Mouse (Mus musculus) intestine, embryonic 15.5 days (tissue): ENCODE measurements around the gene Fcgrt. TPM values are rescaled to one million over a fixed set of nuclear protein-coding genes. Genes with fewer than 3 reads are reported as not detected.
"Not testable (repeated sequence)": the region's sequence is repeated elsewhere in the genome, so short reads cannot be mapped to it uniquely, and the experiment has no call there.

Source experiments
- ATAC-seq: fragments of 200-750 bp; cut with Nextera tagmentation; 2 replicates; pipeline ENCODE4 v1.8.0; 2017; ENCODE audit warnings: moderate TSS enrichment, moderate library complexity
- H3K27ac ChIP-seq: fragments of 300-500 bp; sonication (generic); 2 replicates; pipeline ENCODE4 v1.5.1; 2015; ENCODE audit warnings: mild to moderate bottlenecking, inconsistent platforms
- H3K27me3 ChIP-seq: fragments of 300-500 bp; sonication (generic); replicated peaks from 2 replicates; pipeline ENCODE4 v1.6.1; 2015; ENCODE audit warnings: inconsistent platforms
- H3K36me3 ChIP-seq: fragments of 300-500 bp; sonication (generic); 2 replicates; pipeline ENCODE4 v1.6.1; 2015; ENCODE audit warnings: inconsistent platforms
- H3K4me1 ChIP-seq: fragments of 300-500 bp; sonication (generic); replicated peaks from 2 replicates; pipeline ENCODE4 v1.6.1; 2015; ENCODE audit warnings: inconsistent platforms
- H3K4me2 ChIP-seq: fragments of 300-500 bp; sonication (generic); replicated peaks from 2 replicates; pipeline ENCODE4 v1.6.1; 2015; ENCODE audit warnings: mild to moderate bottlenecking, inconsistent platforms
- H3K4me3 ChIP-seq: fragments of 300-500 bp; sonication (generic); replicated peaks from 2 replicates; pipeline ENCODE4 v1.5.1; 2015; ENCODE audit warnings: inconsistent platforms
- H3K9ac ChIP-seq: fragments of 300-500 bp; sonication (generic); 2 replicates; pipeline ENCODE4 v1.6.1; 2015; ENCODE audit warnings: inconsistent platforms
- H3K9me3 ChIP-seq: fragments of 300-500 bp; sonication (generic); 2 replicates; pipeline ENCODE4 v1.6.1; 2016; ENCODE audit warnings: inconsistent platforms
- WGBS: fragments of 180-500 bp; shearing (Covaris S2); methylation state at CpG from one replicate; pipeline ENCODE4 v1.1.7; 2015; 5-methylcytosine and 5-hydroxymethylcytosine counted together
- polyA plus RNA-seq: library from polyadenylated mRNA; unstranded; fragments of >200 nt; fragmentation: Nextera tagmentation; extraction: Ambion mirVana; gene quantifications from 2 replicates; pipeline ENCODE4 v1.2.1, GENCODE M21; 2015

The Fcgrt gene
- polyA plus RNA-seq, 1 experiment from 2014 or later: 153 TPM

- Histone ChIP-seq H3K27ac (no peak overlapping the region), H3K4me3 (no peak overlapping the region), H3K4me1 (peaks cover 25% of the 10 kb centered on the region), H3K36me3 (peaks cover 32% of the 10 kb centered on the region), H3K27me3 (no peaks in the 10 kb centered on the region), H3K4me2 (no peak overlapping the region), H3K9ac (no peak overlapping the region), H3K9me3 (no peaks in the 10 kb centered on the region)
- WGBS: 76% methylated on average over 5 of the region's 5 CpGs
- no peak for ATAC-seq
Measured at GRCm38 (mm10) chr7:45119780-45120709, 16.4 kb upstream of the Fcgrt start.

DNA sequence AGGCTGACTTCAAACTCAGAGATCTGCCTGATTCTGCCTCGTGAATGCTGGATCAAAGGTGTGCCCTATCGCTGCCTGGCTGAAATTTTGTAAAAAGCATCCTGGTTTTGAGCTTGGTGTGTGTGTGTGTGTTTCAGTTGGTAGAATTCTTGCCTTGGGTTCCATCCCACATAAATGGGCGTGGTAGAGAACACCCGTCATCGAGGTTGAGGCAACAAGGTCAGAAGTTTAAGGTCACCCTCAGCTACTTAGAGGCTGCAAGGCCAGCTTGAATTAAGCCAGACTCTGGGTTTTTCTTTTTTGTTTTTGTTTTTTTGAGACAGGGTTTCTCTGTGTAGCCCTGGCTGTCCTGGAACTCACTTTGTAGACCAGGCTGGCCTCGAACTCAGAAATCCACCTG lies 14.7 kb upstream of the Fcgrt start:
- Histone ChIP-seq H3K27ac (0 out of 2 replicates have a peak overlapping the region, but pooled peaks have one; percentile 17), H3K36me3 (peaks cover 32% of the 10 kb centered on the region), H3K9ac (no peak overlapping the region), H3K4me3 (no peak overlapping the region), H3K4me2 (no peak overlapping the region), H3K27me3 (no peaks in the 10 kb centered on the region), H3K9me3 (no peaks in the 10 kb centered on the region), H3K4me1 (peaks cover 25% of the 10 kb centered on the region)
- 83% methylated on average over 6 of the region's 6 CpGs for WGBS
- no peak for ATAC-seq

DNA sequence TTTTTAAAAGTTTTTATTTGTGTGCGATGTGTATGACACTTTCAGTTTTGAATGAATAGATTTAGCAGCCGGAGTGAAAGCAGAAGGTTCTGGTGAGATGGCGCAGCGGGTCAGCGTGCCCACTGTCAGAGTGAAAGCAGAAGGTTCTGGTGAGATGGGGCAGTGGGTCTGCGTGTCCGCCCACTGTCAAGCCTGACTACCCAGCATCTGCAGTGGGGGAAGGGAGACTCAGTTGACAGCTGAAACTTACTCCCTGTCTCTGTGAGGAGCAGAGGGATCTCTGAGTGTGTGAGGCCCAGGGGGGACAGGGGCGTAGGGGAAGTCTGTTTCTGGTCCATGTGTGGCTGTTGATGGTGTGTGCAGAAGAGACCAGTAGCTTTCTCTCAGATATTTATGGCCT lies 13.9 kb upstream of the Fcgrt start:
- Histone ChIP-seq H3K9ac (no peak overlapping the region), H3K4me3 (no peak overlapping the region), H3K36me3 (peaks cover 31% of the 10 kb centered on the region), H3K4me1 (peaks cover 18% of the 10 kb centered on the region), H3K4me2 (no peak overlapping the region), H3K27me3 (no peaks in the 10 kb centered on the region), H3K9me3 (no peaks in the 10 kb centered on the region), H3K27ac (0 out of 2 replicates have a peak overlapping the region, but pooled peaks have one; percentile 17)
- ATAC-seq: no peak
- WGBS: 71% methylated on average over 8 of the region's 8 CpGs

- ATAC-seq: peak; percentile 48; the same call in 1 of the 2 replicates
- Histone ChIP-seq H3K9ac (no peak overlapping the region), H3K4me1 (0 out of 2 replicates have a peak, but pooled peaks cover 6% of the 10 kb centered on the region), H3K4me3 (no peak overlapping the region), H3K36me3 (no peaks in the 10 kb centered on the region), H3K27ac (peak overlapping the region; percentile 58; the same call in 1 of the 2 replicates), H3K9me3 (no peaks in the 10 kb centered on the region), H3K27me3 (no peaks in the 10 kb centered on the region), H3K4me2 (no peak overlapping the region)
- 65% methylated on average over 2 of the region's 2 CpGs for WGBS
Measured at GRCm38 (mm10) chr7:45113476-45113875, 9.8 kb upstream of the Fcgrt start.

DNA sequence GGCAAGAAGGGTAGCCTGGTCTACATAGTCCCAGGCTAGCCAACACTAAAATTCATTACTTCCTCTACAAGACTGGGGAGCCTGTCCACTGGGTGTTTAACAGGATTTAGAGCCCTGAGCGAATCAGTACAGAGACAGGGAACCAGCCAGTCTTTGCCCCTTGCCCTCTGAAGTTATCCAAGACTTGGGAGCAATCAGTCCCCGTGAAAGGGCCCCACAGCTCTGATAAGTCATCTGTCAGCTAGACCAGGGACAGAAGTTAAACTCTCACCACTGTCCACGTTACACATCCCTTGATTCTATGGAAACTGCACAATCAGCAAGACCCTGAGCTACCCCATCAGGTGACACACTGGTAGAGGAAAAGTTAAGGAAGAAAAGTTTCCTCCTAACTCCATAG lies 8.9 kb upstream of the Fcgrt start:
- H3K27ac ChIP-seq: no peak overlapping the region
- H3K4me3 ChIP-seq: no peak overlapping the region
- 27% methylated on average over 3 of the region's 3 CpGs for WGBS
- H3K9ac ChIP-seq: no peak overlapping the region
- peak; percentile 86 for ATAC-seq
- no peak overlapping the region for H3K4me2 ChIP-seq
- H3K9me3 ChIP-seq: no peaks in the 10 kb centered on the region
- H3K4me1 ChIP-seq: 0 out of 2 replicates have a peak, but pooled peaks cover 4% of the 10 kb centered on the region
- no peaks in the 10 kb centered on the region for H3K27me3 ChIP-seq
- H3K36me3 ChIP-seq: no peaks in the 10 kb centered on the region

GRCm38 (mm10) chr7:45111940-45112339 lies 8.3 kb upstream of the Fcgrt start:
- Histone ChIP-seq H3K9ac (no peak overlapping the region), H3K9me3 (no peaks in the 10 kb centered on the region), H3K27me3 (no peaks in the 10 kb centered on the region), H3K4me3 (no peak overlapping the region), H3K36me3 (no peaks in the 10 kb centered on the region), H3K4me1 (0 out of 2 replicates have a peak, but pooled peaks cover 3% of the 10 kb centered on the region), H3K4me2 (no peak overlapping the region), H3K27ac (no peak overlapping the region)
- 43% methylated on average over 2 of the region's 2 CpGs for WGBS
- ATAC-seq: no peak

- H3K9me3 ChIP-seq, H3K9ac ChIP-seq, H3K36me3 ChIP-seq, ATAC-seq, H3K27ac ChIP-seq, H3K4me3 ChIP-seq, H3K27me3 ChIP-seq, H3K4me2 ChIP-seq: not testable (repeated sequence)
- 90% methylated on average over 4 of the region's 4 CpGs for WGBS
- peaks cover 12% of the 10 kb centered on the region; the same call in 1 of the 2 replicates for H3K4me1 ChIP-seq
Measured at GRCm38 (mm10) chr7:45110089-45110488, 6.4 kb upstream of the Fcgrt start.

DNA sequence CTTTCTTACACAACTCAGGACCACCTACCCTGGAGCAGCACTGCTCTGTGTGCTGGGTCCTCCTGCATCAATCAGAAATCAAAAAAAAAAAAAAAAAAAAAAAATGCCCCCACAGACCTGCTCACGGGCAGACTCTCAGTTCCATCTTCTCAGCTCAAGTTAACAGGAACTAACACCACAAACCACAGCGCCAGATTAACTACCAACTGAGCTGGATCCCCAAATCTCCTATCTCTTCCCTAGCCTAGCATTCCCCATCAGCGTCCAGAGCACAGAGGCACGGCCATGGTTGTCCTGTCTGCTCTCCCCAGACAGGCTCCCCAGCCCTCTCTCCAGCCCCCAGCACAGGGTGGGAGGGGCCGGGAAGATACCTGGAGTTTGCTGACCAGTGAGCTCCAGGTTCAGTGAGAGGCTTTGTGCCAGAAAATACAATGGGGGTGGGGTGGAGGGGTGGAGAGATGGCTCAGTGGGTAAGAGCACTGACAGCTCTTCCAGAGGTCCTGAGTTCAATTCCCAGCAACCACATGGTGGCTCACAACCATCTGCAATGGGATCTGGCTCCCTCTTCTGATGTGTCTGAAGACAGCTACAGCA lies 3.5 kb upstream of the Fcgrt start:
- H3K27ac ChIP-seq: no peak overlapping the region
- no peak overlapping the region for H3K9ac ChIP-seq
- H3K4me1 ChIP-seq: peaks cover 33% of the 10 kb centered on the region
- WGBS: 67% methylated on average over 5 of the region's 5 CpGs
- no peaks in the 10 kb centered on the region for H3K9me3 ChIP-seq
- no peak overlapping the region for H3K4me2 ChIP-seq
- H3K36me3 ChIP-seq: no peaks in the 10 kb centered on the region
- ATAC-seq: no peak
- H3K27me3 ChIP-seq: no peaks in the 10 kb centered on the region
- H3K4me3 ChIP-seq: no peak overlapping the region

DNA sequence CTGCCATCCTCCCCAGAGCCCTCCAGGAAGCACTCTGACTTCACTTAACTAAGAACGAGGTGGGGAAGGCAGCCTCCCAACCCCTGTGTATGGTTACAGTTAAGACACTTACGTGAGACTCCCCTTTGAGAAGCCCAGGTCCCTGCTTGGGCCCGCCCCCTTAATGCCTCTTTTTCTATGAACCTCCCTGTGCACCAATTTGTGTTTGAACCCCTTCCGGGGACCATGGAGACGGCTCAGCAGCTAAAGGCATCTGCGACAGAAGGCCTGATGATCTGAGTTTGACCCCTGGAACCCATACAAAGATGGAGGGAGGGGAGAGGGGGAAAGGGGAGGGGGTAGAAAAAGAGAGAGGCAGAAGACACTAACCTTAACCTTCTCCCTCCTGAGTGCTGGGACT lies 2.8 kb upstream of the Fcgrt start:
- Histone ChIP-seq H3K4me2 (no peak overlapping the region), H3K4me3 (no peak overlapping the region), H3K36me3 (no peaks in the 10 kb centered on the region), H3K27ac (no peak overlapping the region), H3K27me3 (no peaks in the 10 kb centered on the region), H3K9ac (no peak overlapping the region), H3K9me3 (no peaks in the 10 kb centered on the region), H3K4me1 (peaks cover 33% of the 10 kb centered on the region)
- WGBS: 56% methylated on average over 6 of the region's 6 CpGs
- ATAC-seq: no peak

- H3K27ac ChIP-seq: 0 out of 2 replicates have a peak overlapping the region, but pooled peaks have one; percentile 22
- WGBS: 62% methylated on average over 8 of the region's 8 CpGs
- ATAC-seq: peak; percentile 58
- no peak overlapping the region for H3K9ac ChIP-seq
- H3K4me2 ChIP-seq: no peak overlapping the region
- peaks cover 33% of the 10 kb centered on the region for H3K4me1 ChIP-seq
- no peaks in the 10 kb centered on the region for H3K9me3 ChIP-seq
- H3K4me3 ChIP-seq: no peak overlapping the region
- no peaks in the 10 kb centered on the region for H3K27me3 ChIP-seq
- no peaks in the 10 kb centered on the region for H3K36me3 ChIP-seq
Measured at GRCm38 (mm10) chr7:45105491-45105890, 1.8 kb upstream of the Fcgrt start.

GRCm38 (mm10) chr7:45104941-45105340 lies 1.3 kb upstream of the Fcgrt start:
- H3K9ac ChIP-seq: no peak overlapping the region
- H3K9me3 ChIP-seq: no peaks in the 10 kb centered on the region
- H3K27ac ChIP-seq: no peak overlapping the region
- H3K27me3 ChIP-seq: no peaks in the 10 kb centered on the region
- no peaks in the 10 kb centered on the region for H3K36me3 ChIP-seq
- H3K4me3 ChIP-seq: no peak overlapping the region
- H3K4me2 ChIP-seq: no peak overlapping the region
- ATAC-seq: no peak
- peaks cover 33% of the 10 kb centered on the region for H3K4me1 ChIP-seq
- 83% methylated on average over 5 of the region's 5 CpGs for WGBS

DNA sequence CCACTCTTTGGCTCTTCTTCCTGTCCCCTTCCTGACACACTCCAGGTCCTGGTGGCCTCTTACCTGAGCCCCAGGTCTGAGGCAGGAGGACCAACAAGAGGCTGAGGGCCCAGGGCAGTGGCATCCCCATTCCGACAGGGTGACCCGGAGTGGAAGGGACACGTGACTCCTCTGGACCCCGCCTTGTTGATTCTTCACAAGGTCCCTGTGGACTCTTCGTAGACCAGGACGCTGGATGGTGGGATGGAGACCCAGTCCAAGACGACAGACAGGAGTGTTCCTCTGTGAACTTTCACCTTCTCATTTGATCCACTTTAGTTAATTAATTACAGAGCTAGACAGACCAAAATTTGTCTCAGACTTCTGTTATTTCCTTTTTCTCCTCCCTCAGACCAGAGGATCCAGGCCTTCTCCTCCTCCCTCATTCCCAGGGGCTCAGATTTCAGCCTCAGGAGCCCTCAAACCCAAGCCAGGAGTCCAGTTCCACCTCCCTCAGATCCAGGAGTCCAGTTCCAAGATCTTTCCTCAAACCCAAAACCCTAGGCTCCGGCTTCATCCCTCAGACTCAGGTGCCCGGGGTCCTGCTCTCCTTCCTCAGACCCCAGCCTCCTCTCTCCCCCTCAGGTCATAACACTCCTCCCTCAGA lies 588 bp downstream of the Fcgrt start:
- H3K9ac ChIP-seq: peak overlapping the region; percentile 57
- ATAC-seq: peak; percentile 29
- H3K27me3 ChIP-seq: no peaks in the 10 kb centered on the region
- no peaks in the 10 kb centered on the region for H3K36me3 ChIP-seq
- peaks cover 33% of the 10 kb centered on the region for H3K4me1 ChIP-seq
- H3K4me3 ChIP-seq: peak overlapping the region; percentile 44
- WGBS: 46% methylated on average over 9 of the region's 9 CpGs
- H3K27ac ChIP-seq: peak overlapping the region; percentile 93
- no peaks in the 10 kb centered on the region for H3K9me3 ChIP-seq
- H3K4me2 ChIP-seq: peak overlapping the region; percentile 75
